Mouse (Mus musculus) right cerebral cortex, postnatal 36 days (tissue): Measurements from ENCODE around the gene Car7.
"Not testable (repeated sequence)": the region's sequence is repeated elsewhere in the genome, so short reads cannot be mapped to it uniquely, and the experiment has no call there.

ENCODE experiments used
- DNase-seq, 2 experiments: peaks; one replicate each; pipeline ENCODE4 v3.0.0; 2022; ENCODE audit warnings: low spot score in 2 of 2, mixed read lengths in 1 of 2

Gene Car7

GRCm38 (mm10) chr8:104569559-104569958 lies 35.1 kb downstream of the Car7 start:
- DNase-seq, result no peak

GRCm38 (mm10) chr8:104570436-104571343 lies 36.2 kb downstream of the Car7 start:
- DNase-seq, result peak; percentile 61 to 75

- DNase-seq, result no peak
Observed at GRCm38 (mm10) chr8:104576820-104577219, 42.3 kb downstream of the Car7 start.

- DNase-seq, result not testable (repeated sequence)
Observed at GRCm38 (mm10) chr8:104577606-104578005, 43.1 kb downstream of the Car7 start.

GRCm38 (mm10) chr8:104584522-104584921 lies 50.0 kb downstream of the Car7 start:
- no peak for DNase-seq

- DNase-seq, result no peak
Observed at GRCm38 (mm10) chr8:104590284-104590683, 55.8 kb downstream of the Car7 start.

- peak; percentile 89 to 91 for DNase-seq
Observed at GRCm38 (mm10) chr8:104591133-104591834, 56.8 kb downstream of the Car7 start, which contains the start of gene Pdp2. TSS of gene Pdp2 (plus strand) at chr8:104591451.

GRCm38 (mm10) chr8:104591856-104592255 lies 57.4 kb downstream of the Car7 start:
- no peak for DNase-seq

GRCm38 (mm10) chr8:104592566-104592965 lies 58.1 kb downstream of the Car7 start:
- DNase-seq, result no peak

- DNase-seq, result no peak
Observed at GRCm38 (mm10) chr8:104593536-104594325, 59.2 kb downstream of the Car7 start.

- DNase-seq, result no peak
Observed at GRCm38 (mm10) chr8:104594611-104595362, 60.3 kb downstream of the Car7 start.

- no peak for DNase-seq
Observed at GRCm38 (mm10) chr8:104595773-104596536, 61.5 kb downstream of the Car7 start.

GRCm38 (mm10) chr8:104597656-104598055 lies 63.2 kb downstream of the Car7 start:
- no peak for DNase-seq

GRCm38 (mm10) chr8:104598496-104598895 lies 64.0 kb downstream of the Car7 start:
- DNase-seq, result no peak
